Mouse (Mus musculus): ENCODE results near the gene Ttc4. TPM values are rescaled to one million over a fixed set of nuclear protein-coding genes. Genes with fewer than 3 reads are reported as not detected.

The Ttc4 gene
- polyA plus RNA-seq, 1 experiment: 29.7 TPM

DNA sequence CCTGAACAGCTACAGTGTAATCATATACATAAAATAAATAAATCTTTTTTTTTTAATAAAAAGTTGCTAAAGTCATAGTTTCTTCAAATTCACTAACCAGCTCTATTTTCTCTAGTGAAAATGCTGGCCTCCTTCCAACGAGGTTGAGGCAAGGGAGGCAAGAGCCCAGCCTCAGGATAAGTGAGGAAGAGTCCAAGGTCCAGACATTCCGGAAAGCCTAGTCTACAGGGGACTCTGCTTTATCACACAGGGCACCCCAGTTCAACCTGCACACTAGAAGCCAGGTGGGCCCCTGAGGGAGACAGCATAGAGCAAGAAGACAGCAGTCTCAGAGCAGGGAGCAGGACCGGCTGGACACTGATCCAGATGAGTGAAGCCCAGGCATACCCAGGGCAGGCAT, 57.3 kb downstream of the Ttc4 start:
- Histone ChIP-seq H3K4me1 (ENCODE audit: control insufficient read depth, insufficient read depth, low read length) (no peaks in the 10 kb centered on the region), H3K4me3 (ENCODE audit: insufficient read depth, low read length) (no peak overlapping the region), H3K27ac (ENCODE audit: insufficient read depth, low read depth, low read length) (no peak overlapping the region)
- TF ChIP-seq CTCF (IDR thresholded peaks at IDR 0.05; ENCODE audit: low read depth, low read length) (no peak), POLR2A (IDR thresholded peaks at IDR 0.05; ENCODE audit: borderline replicate concordance, low read depth, low read length) (no peak)

DNA sequence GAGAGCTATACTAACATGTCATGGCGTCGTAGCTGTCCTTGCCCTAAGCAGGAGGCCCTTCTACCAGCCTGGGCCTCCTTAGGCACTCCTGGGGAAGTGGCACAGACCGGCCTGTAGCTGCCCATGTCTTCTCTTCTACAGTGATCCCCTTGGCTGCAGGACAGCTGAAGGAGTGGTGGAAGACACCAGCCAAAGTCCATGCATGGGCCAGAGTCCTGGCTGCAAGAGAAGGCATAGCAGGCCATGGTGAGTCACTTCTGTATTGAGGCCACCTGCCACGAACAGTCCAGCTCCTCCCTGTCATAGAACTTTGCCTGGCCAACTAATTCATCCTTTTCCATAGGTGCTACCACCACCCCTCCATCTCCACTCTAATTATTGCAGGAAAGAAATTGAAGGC, 59.8 kb downstream of the Ttc4 start:
- Histone ChIP-seq H3K4me1 (ENCODE audit: control insufficient read depth, insufficient read depth, low read length) (no peaks in the 10 kb centered on the region), H3K27ac (ENCODE audit: insufficient read depth, low read depth, low read length) (no peak overlapping the region), H3K4me3 (ENCODE audit: insufficient read depth, low read length) (no peak overlapping the region)
- no peak for TF ChIP-seq POLR2A (IDR thresholded peaks at IDR 0.05; ENCODE audit: borderline replicate concordance, low read depth, low read length)
- TF ChIP-seq CTCF (IDR thresholded peaks at IDR 0.05; ENCODE audit: low read depth, low read length): no peak

DNA sequence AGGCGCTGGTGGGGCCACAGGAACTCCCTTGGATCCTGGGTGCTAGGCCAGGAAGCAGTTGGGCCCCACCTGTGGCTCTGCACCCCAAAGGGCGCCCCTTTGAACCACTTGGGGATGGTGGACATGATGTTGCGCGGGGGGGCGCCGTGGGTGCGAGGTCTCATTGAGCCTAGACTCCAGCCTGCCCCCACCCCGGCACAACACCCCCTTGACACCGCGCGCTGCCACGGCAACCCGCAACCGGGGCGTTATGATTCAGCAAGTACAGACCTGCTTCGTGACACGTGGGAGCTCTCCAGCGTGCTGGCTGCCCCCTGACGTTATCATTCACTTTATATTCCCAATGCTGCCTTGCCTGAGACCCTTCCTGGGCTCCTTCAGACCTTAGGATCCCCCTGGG, 61.7 kb downstream of the Ttc4 start, which contains the start of gene Lexm:
Lexm (minus strand) TSS at position 186 of the 400 bp plus-strand sequence.
- Histone ChIP-seq H3K27ac (ENCODE audit: insufficient read depth, low read depth, low read length) (no peak within 1 kb of the TSS), H3K4me3 (ENCODE audit: insufficient read depth, low read length) (no peak within 1 kb of the TSS; the same call in 1 of the 2 replicates), H3K4me1 (ENCODE audit: control insufficient read depth, insufficient read depth, low read length) (no peaks in the 10 kb centered on the region)
- TF ChIP-seq POLR2A (IDR thresholded peaks at IDR 0.05; ENCODE audit: borderline replicate concordance, low read depth, low read length) (no peak), CTCF (IDR thresholded peaks at IDR 0.05; ENCODE audit: low read depth, low read length) (no peak)

GRCm38 (mm10) chr4:106615637-106616036, 63.1 kb downstream of the Ttc4 start:
- H3K4me3 ChIP-seq (ENCODE audit: insufficient read depth, low read length): no peak overlapping the region
- no peak overlapping the region for H3K27ac ChIP-seq (ENCODE audit: insufficient read depth, low read depth, low read length)
- H3K4me1 ChIP-seq (ENCODE audit: control insufficient read depth, insufficient read depth, low read length): no peaks in the 10 kb centered on the region
- no peak for TF ChIP-seq POLR2A (IDR thresholded peaks at IDR 0.05; ENCODE audit: borderline replicate concordance, low read depth, low read length)
- TF ChIP-seq CTCF (IDR thresholded peaks at IDR 0.05; ENCODE audit: low read depth, low read length): no peak

- TF ChIP-seq CTCF (IDR thresholded peaks at IDR 0.05; ENCODE audit: low read depth, low read length) (no peak), POLR2A (IDR thresholded peaks at IDR 0.05; ENCODE audit: borderline replicate concordance, low read depth, low read length) (no peak)
- H3K4me3 ChIP-seq (ENCODE audit: insufficient read depth, low read length): no peak overlapping the region
- H3K27ac ChIP-seq (ENCODE audit: insufficient read depth, low read depth, low read length): no peak overlapping the region
- no peaks in the 10 kb centered on the region for H3K4me1 ChIP-seq (ENCODE audit: control insufficient read depth, insufficient read depth, low read length)
Measured at GRCm38 (mm10) chr4:106614881-106615280, 63.9 kb downstream of the Ttc4 start.

DNA sequence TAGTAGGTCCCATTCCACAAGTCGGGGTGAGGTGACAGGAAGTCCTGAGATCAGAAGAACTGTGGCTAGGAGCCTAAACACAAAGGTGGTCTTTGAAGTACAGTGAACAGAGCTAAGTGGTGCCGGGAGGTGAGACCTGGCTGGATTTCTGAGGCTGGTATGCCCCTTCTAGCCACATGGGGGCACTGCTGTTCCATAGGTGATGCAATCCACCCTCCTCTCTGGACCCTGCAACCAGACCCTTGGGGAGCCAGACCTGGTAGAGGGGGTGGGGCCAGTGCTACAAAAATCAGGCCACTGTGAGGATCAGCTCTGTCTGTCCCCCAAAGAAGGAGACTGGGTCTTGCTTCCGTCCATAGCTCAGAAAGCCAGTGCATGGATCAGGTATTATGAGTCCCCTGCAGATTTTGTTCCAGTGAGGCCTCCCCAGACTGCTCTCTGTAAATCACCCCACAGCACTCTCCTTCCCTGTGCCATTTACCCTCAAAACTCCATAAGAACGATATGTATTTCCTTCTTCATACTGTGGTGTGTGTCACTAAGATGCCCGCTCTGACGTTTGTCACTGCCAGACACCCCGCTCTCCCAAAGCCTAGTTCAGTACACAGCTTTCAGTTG, 64.5 kb downstream of the Ttc4 start:
- Histone ChIP-seq H3K4me3 (ENCODE audit: insufficient read depth, low read length) (no peak overlapping the region), H3K4me1 (ENCODE audit: control insufficient read depth, insufficient read depth, low read length) (no peaks in the 10 kb centered on the region), H3K27ac (ENCODE audit: insufficient read depth, low read depth, low read length) (no peak overlapping the region)
- TF ChIP-seq POLR2A (IDR thresholded peaks at IDR 0.05; ENCODE audit: borderline replicate concordance, low read depth, low read length) (no peak), CTCF (IDR thresholded peaks at IDR 0.05; ENCODE audit: low read depth, low read length) (peak; percentile 84)

- no peaks in the 10 kb centered on the region for H3K4me1 ChIP-seq (ENCODE audit: control insufficient read depth, insufficient read depth, low read length)
Measured at GRCm38 (mm10) chr4:106613560-106613959, 65.2 kb downstream of the Ttc4 start.

GRCm38 (mm10) chr4:106613105-106613504, 65.6 kb downstream of the Ttc4 start:
- no peak overlapping the region for H3K27ac ChIP-seq (ENCODE audit: insufficient read depth, low read depth, low read length)
- TF ChIP-seq CTCF (IDR thresholded peaks at IDR 0.05; ENCODE audit: low read depth, low read length) (no peak), POLR2A (IDR thresholded peaks at IDR 0.05; ENCODE audit: borderline replicate concordance, low read depth, low read length) (no peak)
- H3K4me1 ChIP-seq (ENCODE audit: control insufficient read depth, insufficient read depth, low read length): no peaks in the 10 kb centered on the region
- no peak overlapping the region for H3K4me3 ChIP-seq (ENCODE audit: insufficient read depth, low read length)

More at GRCm38 (mm10) chr4:106613560-106613959, 65.2 kb downstream of the Ttc4 start:
- no peak for TF ChIP-seq POLR2A (IDR thresholded peaks at IDR 0.05; ENCODE audit: borderline replicate concordance, low read depth, low read length)
- TF ChIP-seq CTCF (IDR thresholded peaks at IDR 0.05; ENCODE audit: low read depth, low read length): no peak
- Histone ChIP-seq H3K27ac (ENCODE audit: insufficient read depth, low read depth, low read length) (no peak overlapping the region), H3K4me3 (ENCODE audit: insufficient read depth, low read length) (no peak overlapping the region)

Other genes with a start within 250 kb of the Ttc4 start
- not detected in 2 replicates for gene Pcsk9, start 214.6 kb downstream of the Ttc4 start, polyA plus RNA-seq (2012; ENCODE audit: insufficient read depth, insufficient read length, missing spikeins)
- gene Bsnd, start 186.7 kb downstream of the Ttc4 start, polyA plus RNA-seq (2012; ENCODE audit: insufficient read depth, insufficient read length, missing spikeins): not detected in 2 replicates
- 16.5 and 17.1 TPM in 2 replicates for gene Dhcr24, start 117.9 kb downstream of the Ttc4 start, polyA plus RNA-seq (2012; ENCODE audit: insufficient read depth, insufficient read length, missing spikeins)
- gene Lexm, start 61.7 kb downstream of the Ttc4 start, polyA plus RNA-seq (2012; ENCODE audit: insufficient read depth, insufficient read length, missing spikeins): not detected in 2 replicates
- not detected in 2 replicates for gene Ttc22, start 56.5 kb downstream of the Ttc4 start, polyA plus RNA-seq (2012; ENCODE audit: insufficient read depth, insufficient read length, missing spikeins)
- gene Pars2, start 27.9 kb downstream of the Ttc4 start, polyA plus RNA-seq (2012; ENCODE audit: insufficient read depth, insufficient read length, missing spikeins): 2.8 and 4.6 TPM in 2 replicates
- gene Mroh7, start 52.0 kb upstream of the Ttc4 start, polyA plus RNA-seq (2012; ENCODE audit: insufficient read depth, insufficient read length, missing spikeins): not detected in 2 replicates
- not detected in 2 replicates for gene Fam151a, start 54.9 kb upstream of the Ttc4 start, polyA plus RNA-seq (2012; ENCODE audit: insufficient read depth, insufficient read length, missing spikeins)
- 5.6 and 6.6 TPM in 2 replicates for gene Acot11, start 126.1 kb upstream of the Ttc4 start, polyA plus RNA-seq (2012; ENCODE audit: insufficient read depth, insufficient read length, missing spikeins)
- 34.8 and 39.3 TPM in 2 replicates for gene Ssbp3, start 231.8 kb upstream of the Ttc4 start, polyA plus RNA-seq (2012; ENCODE audit: insufficient read depth, insufficient read length, missing spikeins)

Data from bone marrow macrophage, adult 2 months (primary cell).